Mouse (Mus musculus) adrenal gland, postnatal 25 days (tissue): ENCODE results near the gene Cldn9. TPM values are rescaled to one million over a fixed set of nuclear protein-coding genes. Genes with fewer than 3 reads are reported as not detected.

Experiments used
- DNase-seq: peaks from one replicate; pipeline ENCODE4 v3.0.0; 2021; ENCODE audit warnings: mixed read lengths
- total RNA-seq: library from RNA; stranded (reverse); gene quantifications from 2 replicates; pipeline ENCODE4 v1.2.3, GENCODE M21; 2021

Cldn9 gene
- total RNA-seq, 1 experiment from 2014 or later = not detected

- DNase-seq = no peak
Measured at GRCm38 (mm10) chr17:23680336-23680735, 3.5 kb downstream of the Cldn9 start.

DNA sequence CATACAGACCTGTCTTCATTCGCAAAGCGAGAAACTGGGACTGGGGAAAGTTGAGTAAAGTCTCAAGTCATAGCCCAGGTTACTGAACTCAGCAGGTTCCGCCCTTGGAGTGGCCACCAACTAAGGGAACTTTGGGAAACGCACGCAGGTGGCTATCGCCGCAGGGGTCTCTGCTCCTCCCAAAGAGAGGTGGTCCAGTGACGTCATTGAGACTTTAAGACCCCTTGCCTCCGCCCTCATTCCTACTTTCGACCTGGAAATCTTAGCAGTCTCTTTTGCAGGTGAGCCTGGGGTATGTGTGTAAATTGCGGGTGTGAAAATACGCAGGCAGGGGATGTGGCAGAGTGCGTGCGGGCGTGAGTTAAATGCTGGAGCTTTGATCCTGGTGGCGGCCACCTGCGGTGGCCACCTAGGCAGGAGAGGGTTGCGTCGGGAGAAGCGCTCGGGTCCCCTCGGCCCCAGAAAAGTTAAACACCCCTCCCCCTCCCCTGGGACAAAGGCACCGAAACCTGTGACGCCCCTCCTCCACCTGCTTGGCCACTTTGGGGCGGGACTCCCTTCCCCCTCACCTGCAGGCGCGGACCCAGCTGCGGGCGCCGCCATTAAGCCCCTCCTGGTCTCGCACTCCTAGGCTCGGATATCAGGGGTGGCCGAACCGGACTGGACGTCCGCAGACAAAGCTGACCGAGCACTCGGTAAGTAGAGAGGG, 4.5 kb downstream of the Cldn9 start, which contains the start of gene Cldn6:
Gene Cldn6, plus strand, starts transcription at position 123 of the 709 bp plus-strand sequence.
- no peak for DNase-seq

GRCm38 (mm10) chr17:23677236-23677679, 6.6 kb downstream of the Cldn9 start, which contains the start of gene Tnfrsf12a:
Gene Tnfrsf12a, minus strand, starts transcription at chr17:23677468.
- peak; percentile 88 for DNase-seq

- peak; percentile 89 for DNase-seq
Measured at GRCm38 (mm10) chr17:23676473-23677031, 7.3 kb downstream of the Cldn9 start.

GRCm38 (mm10) chr17:23675564-23676281, 8.1 kb downstream of the Cldn9 start:
- peak; percentile 83 for DNase-seq

DNA sequence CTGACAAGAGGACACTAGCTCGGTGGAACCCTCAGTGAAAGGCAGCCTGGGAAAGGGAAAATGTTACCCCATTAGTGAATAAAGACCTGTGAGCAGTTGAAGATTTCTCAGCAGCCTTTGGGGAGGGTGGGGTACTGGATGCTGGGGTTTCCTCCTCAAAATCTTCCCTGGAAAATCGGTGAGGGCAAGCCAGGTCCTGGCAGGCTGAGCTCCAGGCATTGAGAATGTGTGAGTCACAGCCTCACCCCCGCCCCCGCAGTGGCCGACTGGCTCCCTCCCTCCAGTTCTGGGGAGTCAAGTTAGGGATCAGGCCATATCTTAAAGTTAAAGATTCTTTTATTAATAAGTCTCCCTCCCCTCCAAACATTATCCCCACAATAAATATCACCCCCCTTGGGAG, 8.7 kb downstream of the Cldn9 start:
- DNase-seq = peak; percentile 83

GRCm38 (mm10) chr17:23674271-23674952, 9.4 kb downstream of the Cldn9 start:
- DNase-seq = peak; percentile 15

- peak; percentile 92 for DNase-seq
Measured at GRCm38 (mm10) chr17:23673424-23674073, 10.3 kb downstream of the Cldn9 start, which contains the start of the genes Hcfc1r1 and Thoc6. Gene Hcfc1r1, plus strand, starts transcription at chr17:23673596. Gene Thoc6, minus strand, starts transcription at chr17:23673882.

DNA sequence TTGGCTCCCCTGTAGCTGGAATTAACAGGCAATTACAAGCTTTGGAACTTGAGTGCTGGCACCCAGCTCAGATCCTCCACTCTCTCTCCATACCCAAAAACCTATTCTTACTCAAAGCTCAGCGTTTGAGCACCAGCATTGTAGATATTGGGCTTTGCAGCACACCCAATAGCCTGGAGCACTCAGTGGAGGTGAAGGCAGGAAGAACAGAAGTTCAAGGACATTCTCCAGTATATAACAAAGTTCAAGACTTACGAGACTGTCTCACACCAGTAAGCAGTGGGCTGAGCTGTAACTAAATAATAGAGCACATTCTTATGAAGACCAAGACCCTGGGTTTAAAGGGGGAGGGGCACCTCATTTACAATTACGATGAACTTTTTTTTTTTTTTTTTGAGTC, 11.1 kb downstream of the Cldn9 start:
- no peak for DNase-seq

DNA sequence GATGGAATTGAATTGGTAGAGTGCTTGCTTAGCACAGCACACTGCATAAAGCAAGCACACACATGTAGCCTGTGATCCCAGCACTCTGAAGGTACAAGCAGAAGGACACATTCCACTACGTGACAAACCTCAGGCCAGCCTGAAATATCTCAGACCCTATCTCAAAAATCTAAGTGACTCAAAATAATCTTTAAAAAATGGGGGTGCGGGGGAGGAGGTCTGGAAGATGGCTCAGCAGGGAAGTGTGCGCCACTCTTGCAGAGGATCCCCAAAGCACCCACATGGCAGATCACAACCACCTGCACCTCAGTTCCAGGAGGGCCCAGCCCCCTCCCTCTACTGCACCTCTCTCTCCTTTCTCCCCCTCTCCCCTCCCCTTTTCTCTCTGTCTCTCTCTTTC, 12.3 kb downstream of the Cldn9 start:
- no peak for DNase-seq

- DNase-seq = no peak
Measured at GRCm38 (mm10) chr17:23670516-23671074, 13.2 kb downstream of the Cldn9 start.

DNA sequence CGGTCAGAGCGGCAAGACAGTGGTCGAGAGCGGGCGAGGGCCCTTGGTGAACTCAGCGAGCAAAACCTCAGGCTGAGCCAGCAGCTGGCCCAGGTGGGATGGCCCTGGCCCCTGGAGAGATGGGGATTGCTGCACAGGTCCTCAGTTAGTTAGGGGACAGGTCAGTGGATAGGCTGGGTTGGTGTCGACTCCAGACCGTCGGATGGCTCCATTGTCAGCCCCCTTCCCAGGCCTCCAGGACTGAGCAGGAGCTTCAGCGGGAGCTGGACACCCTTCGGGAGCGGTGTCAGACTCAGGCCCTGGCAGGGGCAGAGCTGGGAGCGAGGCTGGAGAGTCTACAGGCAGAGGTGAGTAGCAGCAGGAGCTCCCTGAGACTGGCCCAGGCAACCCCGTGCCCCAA, 18.3 kb downstream of the Cldn9 start:
- no peak for DNase-seq

DNA sequence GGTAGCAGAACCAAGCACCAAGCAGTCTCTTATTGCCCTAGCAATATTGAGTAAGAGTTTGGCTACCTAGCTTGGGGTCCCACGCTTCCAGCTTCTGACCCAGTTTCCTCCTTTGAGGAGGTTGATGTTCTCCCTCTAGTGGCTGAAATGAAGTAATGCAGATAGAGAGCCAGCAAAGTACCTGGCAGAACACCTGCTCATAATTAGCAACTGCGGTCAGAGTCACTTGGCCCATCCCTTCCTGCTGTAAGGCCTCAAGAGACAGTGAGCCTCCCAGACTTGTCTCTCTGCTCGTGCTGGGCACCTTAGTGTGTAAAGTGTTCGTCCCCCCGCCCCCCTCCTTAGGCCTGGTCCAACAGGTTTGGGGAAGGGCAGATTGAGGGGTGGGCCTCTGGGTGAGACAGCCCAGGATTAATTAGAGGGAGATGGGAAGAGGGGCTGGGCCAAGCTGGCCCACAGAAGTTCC, 19.2 kb downstream of the Cldn9 start:
- no peak for DNase-seq

- DNase-seq = peak; percentile 17
Measured at GRCm38 (mm10) chr17:23661526-23661925, 22.3 kb downstream of the Cldn9 start.

DNA sequence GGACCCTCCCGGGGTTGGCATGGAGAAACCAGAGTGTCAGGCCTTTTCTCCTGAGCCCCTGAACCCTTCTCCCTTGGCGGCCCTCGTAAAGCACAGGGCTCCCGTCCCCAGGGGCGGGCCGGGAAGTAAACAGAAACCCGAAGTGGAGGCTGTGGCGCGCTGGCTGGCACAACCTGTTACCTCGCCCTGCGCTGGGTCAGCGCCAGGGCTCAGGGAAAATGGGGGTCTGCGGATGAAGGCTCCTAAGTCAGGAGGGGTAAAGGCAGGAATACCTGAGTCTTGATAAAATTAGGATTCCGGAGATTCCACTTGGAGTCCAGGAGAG, 23.0 kb downstream of the Cldn9 start:
- no peak for DNase-seq

- peak; percentile 63 for DNase-seq
Measured at GRCm38 (mm10) chr17:23660117-23660875, 23.5 kb downstream of the Cldn9 start, which contains the start of gene Bicdl2. Gene Bicdl2, plus strand, starts transcription at chr17:23660506.

DNA sequence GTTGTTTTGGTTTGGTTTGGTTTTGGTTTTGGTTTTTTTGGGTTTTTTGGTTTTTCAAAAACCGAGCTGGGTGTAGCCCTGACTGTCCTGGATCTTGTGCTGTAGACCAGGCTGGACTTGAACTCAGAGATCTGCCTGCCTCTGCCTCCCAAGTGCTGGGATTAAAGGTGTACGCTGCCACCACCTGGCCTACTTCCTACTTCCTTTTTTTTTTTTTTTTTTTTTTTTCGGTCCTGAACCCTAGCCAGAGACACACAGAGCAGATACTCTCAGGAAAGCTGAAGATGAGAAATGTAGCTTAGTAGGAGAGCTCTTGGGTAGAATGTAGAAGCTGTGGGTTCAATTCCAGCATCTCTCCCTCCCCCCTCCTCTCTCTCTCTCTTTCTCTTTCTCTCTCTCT, 25.4 kb downstream of the Cldn9 start:
- no peak for DNase-seq

DNA sequence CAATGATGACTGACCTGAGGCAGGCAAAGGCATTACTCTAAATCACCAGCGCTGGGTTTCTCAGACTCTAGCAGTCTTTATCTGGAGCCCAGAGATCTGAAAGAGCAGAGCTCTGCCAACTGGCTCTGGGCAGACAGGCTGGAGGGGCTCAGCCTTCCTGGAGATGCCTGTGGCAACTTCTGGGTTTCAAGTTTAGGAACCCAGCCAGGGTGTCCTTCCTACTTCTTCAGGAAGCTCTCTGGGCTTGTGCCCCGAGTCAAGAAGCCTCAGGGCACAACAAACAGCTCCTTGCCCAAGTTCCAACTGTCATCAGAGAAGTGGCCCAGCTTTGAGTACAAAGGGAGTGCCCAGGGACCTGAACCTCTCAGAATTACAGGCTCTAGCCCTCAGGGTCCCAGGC, 29.4 kb downstream of the Cldn9 start:
- no peak for DNase-seq

GRCm38 (mm10) chr17:23654001-23654400, 29.8 kb downstream of the Cldn9 start:
- DNase-seq = no peak

GRCm38 (mm10) chr17:23653324-23653723, 30.5 kb downstream of the Cldn9 start:
- DNase-seq = no peak

- no peak for DNase-seq
Measured at GRCm38 (mm10) chr17:23651363-23651762, 32.5 kb downstream of the Cldn9 start.
